Comparison of ENCODE assay signal across 8 mouse cellular contexts in genomic region chr4:119968071-119968470, GRCm38 (mm10).
A peak's percentile ranks its signal among the peaks of the same experiment; 100 is the strongest.
DNase-seq lines count a peak whose midpoint lies in the region; ATAC-seq lines count a peak whose summit lies in the region.

No protein-coding gene starts in this region.

- no peak overlapping the region for H3K4me3 ChIP-seq in hindbrain, embryonic 16.5 days (ENCODE audit: low read length)
- no peak overlapping the region for H3K4me3 ChIP-seq in midbrain, embryonic 16.5 days (ENCODE audit: low read depth, low read length)

- ATAC-seq in hindbrain, embryonic 16.5 days = peak; percentile 37; the same call in 1 of the 2 replicates
- no peak for ATAC-seq in midbrain, embryonic 16.5 days

- no peak overlapping the region for H3K4me2 ChIP-seq in hindbrain, embryonic 16.5 days (ENCODE audit: low read length)
- no peak overlapping the region for H3K4me2 ChIP-seq in midbrain, embryonic 16.5 days (ENCODE audit: low read length)

- 18% methylated on average over 4 of the region's 4 CpGs for WGBS in hindbrain, embryonic 16.5 days
- WGBS in midbrain, embryonic 16.5 days = 41% methylated on average over 4 of the region's 4 CpGs

- peak; percentile 36 to 43 for DNase-seq in heart, adult 18-20 months
- no peak for DNase-seq in heart, postnatal 36 days
- DNase-seq in 3T3-L1 (ENCODE audit: low read depth, low spot score) = peak; percentile 87
- DNase-seq in cerebellum, adult 9-10 months = peak; percentile 78
- DNase-seq in layer of hippocampus, adult 9-10 months (ENCODE audit: low spot score) = no peak
- DNase-seq in urinary bladder, postnatal 36 days (ENCODE audit: low spot score in 2 of 2) = no peak

- H3K36me3 ChIP-seq in hindbrain, embryonic 16.5 days (ENCODE audit: control insufficient read depth, insufficient read depth, low read length) = no peaks in the 10 kb centered on the region
- H3K36me3 ChIP-seq in midbrain, embryonic 16.5 days (ENCODE audit: control insufficient read depth, insufficient read depth, low read length) = no peaks in the 10 kb centered on the region

- H3K9ac ChIP-seq in hindbrain, embryonic 16.5 days (ENCODE audit: low read depth, low read length) = no peak overlapping the region
- no peak overlapping the region for H3K9ac ChIP-seq in midbrain, embryonic 16.5 days (ENCODE audit: low read depth, low read length)

- H3K9me3 ChIP-seq in hindbrain, embryonic 16.5 days (ENCODE audit: control insufficient read depth, low read length) = no peaks in the 10 kb centered on the region
- H3K9me3 ChIP-seq in midbrain, embryonic 16.5 days (replicated peaks; ENCODE audit: control insufficient read depth, low read length, poor library complexity, severe bottlenecking) = no peaks in the 10 kb centered on the region

- peak overlapping the region; percentile 16; the same call in 1 of the 2 replicates for H3K27ac ChIP-seq in hindbrain, embryonic 16.5 days (ENCODE audit: low read depth, low read length)
- H3K27ac ChIP-seq in midbrain, embryonic 16.5 days (ENCODE audit: low read length) = peak overlapping the region; percentile 5; the same call in 1 of the 2 replicates

- intact Hi-C loops in heart, postnatal 36 days (cut with DNase I) = no loop called here

- H3K27me3 ChIP-seq in hindbrain, embryonic 16.5 days (replicated peaks; ENCODE audit: control insufficient read depth, insufficient read depth, low read length) = no peaks in the 10 kb centered on the region; the same call in 1 of the 2 replicates
- no peaks in the 10 kb centered on the region for H3K27me3 ChIP-seq in midbrain, embryonic 16.5 days (ENCODE audit: control insufficient read depth, insufficient read depth, low read depth, low read length)

- peaks cover 25% of the 10 kb centered on the region for H3K4me1 ChIP-seq in hindbrain, embryonic 16.5 days (ENCODE audit: control insufficient read depth, insufficient read depth, low read depth, low read length)
- H3K4me1 ChIP-seq in midbrain, embryonic 16.5 days (ENCODE audit: control insufficient read depth, insufficient read depth, low read length) = peaks cover 19% of the 10 kb centered on the region

Comparison
In these comparisons a context has a peak if more than half of its experiments do, and no peak if none do; other contexts are left out.
1. DNase-seq: peak in heart, adult 18-20 months (2 of 2), 3T3-L1 (single experiment) and cerebellum, adult 9-10 months (single experiment); none in heart, postnatal 36 days (0 of 2), layer of hippocampus, adult 9-10 months (single experiment) and urinary bladder, postnatal 36 days (0 of 2).